Mouse (Mus musculus): ENCODE data around the gene Ntn5. TPM values are rescaled to one million over a fixed set of nuclear protein-coding genes. Genes with fewer than 3 reads are reported as not detected.
A peak's percentile ranks its signal among the peaks of the same experiment; 100 is the strongest.

Ntn5 gene
- polyA plus RNA-seq, 1 experiment, result 5.5 TPM

DNA sequence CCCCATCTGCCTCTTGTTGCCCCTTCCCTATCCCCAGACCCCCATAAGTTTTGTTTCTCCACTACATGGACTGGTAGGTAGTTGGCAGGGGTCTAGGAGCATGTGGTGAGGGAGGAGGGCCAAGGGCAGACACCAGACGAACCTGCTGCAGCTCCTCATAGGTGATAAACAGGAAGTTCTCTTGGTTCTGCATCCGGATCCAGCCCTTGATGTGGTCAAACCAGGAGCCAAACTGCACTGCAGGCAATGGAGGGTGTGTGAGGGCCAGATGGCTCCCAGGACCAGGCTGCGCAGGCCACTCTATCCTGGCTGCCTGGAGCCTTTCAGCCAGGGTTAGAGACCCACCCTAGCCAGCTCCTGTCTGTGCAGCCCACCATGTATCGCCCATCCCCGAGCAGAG, 49.7 kb downstream of the Ntn5 start:
- TF ChIP-seq CTCF (IDR thresholded peaks at IDR 0.05; ENCODE audit: insufficient read depth, low read length), result no peak
- no peak for TF ChIP-seq POLR2A (IDR thresholded peaks at IDR 0.05; ENCODE audit: borderline replicate concordance, extremely low read depth, low read depth, low read length)
- H3K4me1 ChIP-seq (ENCODE audit: control insufficient read depth, insufficient read depth, low read length), result no peaks in the 10 kb centered on the region
- DNase-seq, result no peak
- WGBS, result 58% methylated on average over 5 of the region's 5 CpGs
- no peak overlapping the region for H3K4me3 ChIP-seq (replicated peaks; ENCODE audit: extremely low read depth, low read depth, low read length)

DNA sequence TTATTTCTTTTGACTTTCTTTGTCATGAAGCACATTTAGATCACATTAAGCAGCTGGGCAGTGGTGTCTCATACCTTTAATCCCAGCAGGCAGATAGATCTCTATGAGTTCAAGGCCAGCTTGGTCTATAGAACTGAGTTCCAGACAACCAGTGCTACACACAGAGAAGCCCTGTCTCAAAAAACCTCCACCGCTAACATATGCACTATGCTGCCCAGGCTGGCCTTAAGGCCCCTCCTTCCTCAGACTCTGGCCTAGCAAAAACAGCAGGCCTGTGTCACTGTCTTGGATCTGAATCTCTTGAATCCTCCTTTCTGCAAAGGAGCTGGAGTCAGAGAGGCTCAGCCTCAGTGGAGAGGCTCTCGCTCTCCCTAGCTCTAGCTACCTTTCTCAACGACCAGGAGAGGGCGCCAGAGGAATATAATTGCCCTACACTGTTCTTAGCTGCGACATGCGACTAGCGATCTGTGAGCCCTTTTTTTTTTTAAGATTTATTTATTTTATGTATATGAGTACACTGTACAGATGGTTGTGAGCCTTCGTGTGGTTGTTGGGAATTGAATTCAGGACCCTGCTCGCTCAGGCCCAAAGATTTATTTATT, 55.4 kb downstream of the Ntn5 start:
- TF ChIP-seq CTCF (IDR thresholded peaks at IDR 0.05; ENCODE audit: insufficient read depth, low read length), result peak; percentile 77
- no peak for TF ChIP-seq POLR2A (IDR thresholded peaks at IDR 0.05; ENCODE audit: borderline replicate concordance, extremely low read depth, low read depth, low read length)
- Histone ChIP-seq H3K4me1 (ENCODE audit: control insufficient read depth, insufficient read depth, low read length) (no peaks in the 10 kb centered on the region), H3K4me3 (replicated peaks; ENCODE audit: extremely low read depth, low read depth, low read length) (no peak overlapping the region)
- DNase-seq, result peak; percentile 80
- 8% methylated on average over 9 of the region's 9 CpGs for WGBS

DNA sequence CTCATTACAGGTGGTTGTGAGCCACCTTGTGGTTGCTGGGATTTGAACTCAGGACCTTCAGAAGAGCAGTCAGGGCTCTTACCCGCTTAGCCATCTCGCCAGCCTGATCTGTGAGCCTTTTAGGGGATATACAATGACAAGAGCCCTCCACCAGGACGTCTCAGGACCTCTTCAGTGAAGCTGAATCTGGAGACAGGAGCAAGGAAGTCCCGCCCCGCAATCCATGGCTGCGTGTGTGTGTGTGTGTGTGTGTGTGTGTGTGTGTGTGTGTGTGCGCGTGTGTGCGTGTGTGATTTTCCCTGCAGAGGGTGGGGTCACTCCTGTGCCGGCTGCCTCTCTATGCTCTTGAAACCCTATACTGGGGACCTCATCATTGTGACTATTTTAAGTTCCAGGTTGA, 56.0 kb downstream of the Ntn5 start:
- Histone ChIP-seq H3K4me3 (replicated peaks; ENCODE audit: extremely low read depth, low read depth, low read length) (no peak overlapping the region), H3K4me1 (ENCODE audit: control insufficient read depth, insufficient read depth, low read length) (no peaks in the 10 kb centered on the region)
- 55% methylated on average over 10 of the region's 10 CpGs for WGBS
- DNase-seq, result no peak
- TF ChIP-seq CTCF (IDR thresholded peaks at IDR 0.05; ENCODE audit: insufficient read depth, low read length) (no peak), POLR2A (IDR thresholded peaks at IDR 0.05; ENCODE audit: borderline replicate concordance, extremely low read depth, low read depth, low read length) (no peak)

DNA sequence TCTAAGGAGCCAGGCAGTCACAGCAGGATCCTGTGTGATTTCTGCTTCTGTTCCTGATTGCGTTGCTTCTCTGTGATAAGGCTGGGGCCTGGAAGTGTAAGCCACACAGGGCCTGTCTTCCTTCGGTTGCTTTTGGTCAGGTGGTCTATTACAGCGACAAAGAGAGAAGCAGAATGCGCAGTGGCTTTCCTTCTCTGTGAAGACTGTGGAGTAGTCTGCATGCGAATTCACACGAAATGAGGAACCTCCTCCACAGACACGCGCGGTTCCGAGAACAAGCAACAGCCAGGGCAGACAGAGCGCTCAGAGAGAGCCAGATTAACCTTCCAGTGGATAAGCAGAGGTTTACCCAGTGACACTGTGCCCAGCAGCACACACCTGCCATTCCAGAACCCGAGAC, 57.5 kb downstream of the Ntn5 start:
- Histone ChIP-seq H3K4me1 (ENCODE audit: control insufficient read depth, insufficient read depth, low read length) (no peaks in the 10 kb centered on the region), H3K4me3 (replicated peaks; ENCODE audit: extremely low read depth, low read depth, low read length) (no peak overlapping the region)
- TF ChIP-seq CTCF (IDR thresholded peaks at IDR 0.05; ENCODE audit: insufficient read depth, low read length) (no peak), POLR2A (IDR thresholded peaks at IDR 0.05; ENCODE audit: borderline replicate concordance, extremely low read depth, low read depth, low read length) (no peak)
- no peak for DNase-seq
- 74% methylated on average over 12 of the region's 12 CpGs for WGBS

DNA sequence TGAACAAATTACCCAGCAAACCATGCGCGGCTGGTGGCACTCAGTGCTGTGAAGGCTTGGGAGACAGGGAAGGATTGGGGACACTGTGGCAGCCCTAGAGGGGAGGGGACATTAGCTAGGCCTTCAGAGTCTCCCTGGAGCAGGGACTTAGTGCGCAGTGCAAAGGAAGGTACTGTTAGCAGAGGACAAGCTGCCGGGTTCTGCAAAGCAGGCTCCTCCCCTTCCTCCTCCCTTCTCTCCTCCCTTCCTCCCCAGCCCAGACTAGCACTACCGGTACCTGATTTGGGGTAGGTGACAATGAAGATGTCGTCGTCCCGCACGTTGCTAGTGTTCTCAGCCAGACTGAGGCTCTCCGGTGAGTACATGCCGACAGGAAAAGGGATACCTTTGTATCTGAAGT, 58.0 kb downstream of the Ntn5 start:
- no peaks in the 10 kb centered on the region for H3K4me1 ChIP-seq (ENCODE audit: control insufficient read depth, insufficient read depth, low read length)
- H3K4me3 ChIP-seq (replicated peaks; ENCODE audit: extremely low read depth, low read depth, low read length), result peak overlapping the region; percentile 42
- no peak for DNase-seq
- WGBS, result 32% methylated on average over 11 of the region's 11 CpGs
- TF ChIP-seq CTCF (IDR thresholded peaks at IDR 0.05; ENCODE audit: insufficient read depth, low read length), result no peak
- TF ChIP-seq POLR2A (IDR thresholded peaks at IDR 0.05; ENCODE audit: borderline replicate concordance, extremely low read depth, low read depth, low read length), result peak; percentile 63; the same call in 1 of the 2 replicates

DNA sequence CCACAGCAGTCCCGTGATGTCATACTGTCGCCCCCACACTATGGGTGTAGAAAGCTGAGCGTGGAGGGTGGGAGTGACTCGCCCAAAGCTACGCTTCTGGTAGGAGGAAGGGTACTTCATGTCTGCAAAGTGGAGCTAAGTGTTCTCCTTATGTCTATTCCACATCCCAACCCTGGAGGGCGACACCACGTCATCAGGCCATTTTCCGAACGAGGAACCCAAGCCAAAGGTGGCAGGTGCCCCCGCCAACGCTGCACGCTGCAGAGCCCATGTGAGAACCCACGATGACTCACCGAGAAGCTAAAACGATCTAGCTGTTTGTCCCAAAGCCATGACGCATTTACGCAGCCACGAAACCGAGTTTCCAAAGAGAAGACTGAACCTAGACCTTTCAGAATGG, 58.5 kb downstream of the Ntn5 start:
- no peak for DNase-seq
- Histone ChIP-seq H3K4me1 (ENCODE audit: control insufficient read depth, insufficient read depth, low read length) (no peaks in the 10 kb centered on the region), H3K4me3 (replicated peaks; ENCODE audit: extremely low read depth, low read depth, low read length) (peak overlapping the region; percentile 42)
- TF ChIP-seq POLR2A (IDR thresholded peaks at IDR 0.05; ENCODE audit: borderline replicate concordance, extremely low read depth, low read depth, low read length) (no peak), CTCF (IDR thresholded peaks at IDR 0.05; ENCODE audit: insufficient read depth, low read length) (0 out of 2 replicates have a peak, but pooled peaks have one; percentile 15)
- 21% methylated on average over 19 of the region's 19 CpGs for WGBS

Other genes starting within 250 kb of the Ntn5 start
- gene Gys1, start 249.2 kb upstream of the Ntn5 start, polyA plus RNA-seq (2012; rRNA removed), result 33.0 and 39.4 TPM in 2 replicates
- gene Ruvbl2, start 245.9 kb upstream of the Ntn5 start, polyA plus RNA-seq (2012; rRNA removed), result 61.1 and 61.7 TPM in 2 replicates
- 2,878 and 3,367 TPM in 2 replicates for gene Ftl1, start 224.1 kb upstream of the Ntn5 start, polyA plus RNA-seq (2012; rRNA removed)
- gene Bax, start 217.1 kb upstream of the Ntn5 start, polyA plus RNA-seq (2012; rRNA removed), result 117 and 128 TPM in 2 replicates
- gene Tulp2, start 202.1 kb upstream of the Ntn5 start, polyA plus RNA-seq (2012; rRNA removed), result 0.11 and 0.17 TPM in 2 replicates
- not detected in 2 replicates for gene Gm45808, start 197.2 kb upstream of the Ntn5 start, polyA plus RNA-seq (2012; rRNA removed)
- gene Dhdh, start 195.2 kb upstream of the Ntn5 start, polyA plus RNA-seq (2012; rRNA removed), result 4.4 and 5.4 TPM in 2 replicates
- gene Nucb1, start 173.6 kb upstream of the Ntn5 start, polyA plus RNA-seq (2012; rRNA removed), result 420 and 430 TPM in 2 replicates
- gene Ppp1r15a, start 157.8 kb upstream of the Ntn5 start, polyA plus RNA-seq (2012; rRNA removed), result 58.6 and 73.7 TPM in 2 replicates
- 11.8 and 13.1 TPM in 2 replicates for gene Plekha4, start 157.7 kb upstream of the Ntn5 start, polyA plus RNA-seq (2012; rRNA removed)
- gene Hsd17b14, start 129.1 kb upstream of the Ntn5 start, polyA plus RNA-seq (2012; rRNA removed), result 2.1 and 3.0 TPM in 2 replicates
- 44.2 TPM in 2 replicates for gene Bcat2, start 113.9 kb upstream of the Ntn5 start, polyA plus RNA-seq (2012; rRNA removed)
- gene Fgf21, start 68.5 kb upstream of the Ntn5 start, polyA plus RNA-seq (2012; rRNA removed), result not detected in 2 replicates
- gene Fut1, start 66.7 kb upstream of the Ntn5 start, polyA plus RNA-seq (2012; rRNA removed), result 0.78 TPM in 1 of 2 replicates, not detected in the other
- 1.7 and 2.0 TPM in 2 replicates for gene Izumo1, start 62.2 kb upstream of the Ntn5 start, polyA plus RNA-seq (2012; rRNA removed)
- 139 and 181 TPM in 2 replicates for gene Rasip1, start 56.5 kb upstream of the Ntn5 start, polyA plus RNA-seq (2012; rRNA removed)
- gene Mamstr, start 44.0 kb upstream of the Ntn5 start, polyA plus RNA-seq (2012; rRNA removed), result 8.6 and 13.2 TPM in 2 replicates
- 1.0 and 4.1 TPM in 2 replicates for gene Fut2, start 17.6 kb upstream of the Ntn5 start, polyA plus RNA-seq (2012; rRNA removed)
- 3.7 and 4.5 TPM in 2 replicates for gene Sec1, start 10.4 kb downstream of the Ntn5 start, polyA plus RNA-seq (2012; rRNA removed)
- 5.1 and 6.2 TPM in 2 replicates for gene Car11, start 15.8 kb downstream of the Ntn5 start, polyA plus RNA-seq (2012; rRNA removed)
- gene Dbp, start 21.1 kb downstream of the Ntn5 start, polyA plus RNA-seq (2012; rRNA removed), result 43.1 and 133 TPM in 2 replicates
- 1,119 and 1,194 TPM in 2 replicates for gene Rpl18, start 31.4 kb downstream of the Ntn5 start, polyA plus RNA-seq (2012; rRNA removed)
- 59.7 and 62.4 TPM in 2 replicates for gene Sphk2, start 34.0 kb downstream of the Ntn5 start, polyA plus RNA-seq (2012; rRNA removed)
- gene Fam83e, start 37.2 kb downstream of the Ntn5 start, polyA plus RNA-seq (2012; rRNA removed), result 12.2 and 15.0 TPM in 2 replicates
- gene Spaca4, start 41.8 kb downstream of the Ntn5 start, polyA plus RNA-seq (2012; rRNA removed), result not detected in 2 replicates
- gene Lmtk3, start 99.7 kb downstream of the Ntn5 start, polyA plus RNA-seq (2012; rRNA removed), result 0.70 and 1.5 TPM in 2 replicates
- gene Sult2b1, start 100.6 kb downstream of the Ntn5 start, polyA plus RNA-seq (2012; rRNA removed), result 5.5 and 19.3 TPM in 2 replicates
- gene Cyth2, start 130.6 kb downstream of the Ntn5 start, polyA plus RNA-seq (2012; rRNA removed), result 42.6 and 57.7 TPM in 2 replicates
- 0.43 and 0.49 TPM in 2 replicates for gene Kcnj14, start 140.8 kb downstream of the Ntn5 start, polyA plus RNA-seq (2012; rRNA removed)
- 7.9 and 11.8 TPM in 2 replicates for gene Grwd1, start 146.9 kb downstream of the Ntn5 start, polyA plus RNA-seq (2012; rRNA removed)
- 178 and 208 TPM in 2 replicates for gene Kdelr1, start 188.8 kb downstream of the Ntn5 start, polyA plus RNA-seq (2012; rRNA removed)
- gene Grin2d, start 194.4 kb downstream of the Ntn5 start, polyA plus RNA-seq (2012; rRNA removed), result 2.5 and 3.5 TPM in 2 replicates
- not detected in 2 replicates for gene Syngr4, start 212.7 kb downstream of the Ntn5 start, polyA plus RNA-seq (2012; rRNA removed)
- gene Tmem143, start 212.9 kb downstream of the Ntn5 start, polyA plus RNA-seq (2012; rRNA removed), result 35.5 and 41.9 TPM in 2 replicates
- 210 and 228 TPM in 2 replicates for gene Emp3, start 237.4 kb downstream of the Ntn5 start, polyA plus RNA-seq (2012; rRNA removed)
- 10.3 and 12.3 TPM in 2 replicates for gene Ccdc114, start 240.1 kb downstream of the Ntn5 start, polyA plus RNA-seq (2012; rRNA removed)